13 mouse cellular contexts compared by ENCODE assay signal in genomic region chr15:62118997-62119396, GRCm38 (mm10).
DNase-seq lines count a peak whose midpoint lies in the region; ATAC-seq lines count a peak whose summit lies in the region.
"Had no signal": no experiment of that assay in that cellular context is flagged by ENCODE, and none has a peak within 500 bp of the region (broad histone marks: within the 10 kb centered on the region; RNA-seq: fewer than 3 reads in every experiment).

No protein-coding gene starts in this region.

- DNase-seq in heart, postnatal 14 days: no peak
- no peak for DNase-seq in liver, embryonic 11.5 days (ENCODE audit: low spot score)
- DNase-seq: adrenal gland, postnatal 14 days; cerebellum, adult 11-12 months; thymus, postnatal 36 days had no signal

- no peak overlapping the region for H3K4me3 ChIP-seq in heart, embryonic 12.5 days
- no peak overlapping the region for H3K4me3 ChIP-seq in liver, embryonic 12.5 days
- H3K4me3 ChIP-seq in liver, embryonic 11.5 days (ENCODE audit: low read depth, low read length): no peak overlapping the region
- H3K4me3 ChIP-seq in intestine, embryonic 15.5 days (replicated peaks): no peak overlapping the region
- no peak overlapping the region for H3K4me3 ChIP-seq in stomach, embryonic 16.5 days (replicated peaks; ENCODE audit: low read length)
- H3K4me3 ChIP-seq: megakaryocyte, embryonic 14.5 days had no signal

- H3K27me3 ChIP-seq in heart, embryonic 12.5 days (replicated peaks): no peaks in the 10 kb centered on the region
- no peaks in the 10 kb centered on the region for H3K27me3 ChIP-seq in liver, embryonic 12.5 days (replicated peaks)
- H3K27me3 ChIP-seq in liver, embryonic 11.5 days (replicated peaks; ENCODE audit: control insufficient read depth, insufficient read depth, low read length): no peaks in the 10 kb centered on the region
- H3K27me3 ChIP-seq in intestine, embryonic 15.5 days (replicated peaks): no peaks in the 10 kb centered on the region
- H3K27me3 ChIP-seq in stomach, embryonic 16.5 days (ENCODE audit: control insufficient read depth, insufficient read depth, low read length): no peaks in the 10 kb centered on the region
- H3K27me3 ChIP-seq: megakaryocyte, embryonic 14.5 days had no signal

- peaks cover 33% of the 10 kb centered on the region for H3K4me1 ChIP-seq in heart, embryonic 12.5 days (replicated peaks)
- H3K4me1 ChIP-seq in liver, embryonic 12.5 days: peaks cover 100% of the 10 kb centered on the region
- peaks cover 62% of the 10 kb centered on the region for H3K4me1 ChIP-seq in liver, embryonic 11.5 days (replicated peaks; ENCODE audit: control insufficient read depth, insufficient read depth, low read length)
- H3K4me1 ChIP-seq in intestine, embryonic 15.5 days (replicated peaks): peaks cover 23% of the 10 kb centered on the region
- peaks cover 7% of the 10 kb centered on the region; the same call in 1 of the 2 replicates for H3K4me1 ChIP-seq in stomach, embryonic 16.5 days (ENCODE audit: control insufficient read depth, insufficient read depth, low read length)

- no peak overlapping the region for H3K27ac ChIP-seq in heart, embryonic 12.5 days (ENCODE audit: poor library complexity, severe bottlenecking)
- peak overlapping the region; percentile 30; the same call in 1 of the 2 replicates for H3K27ac ChIP-seq in liver, embryonic 12.5 days
- H3K27ac ChIP-seq in liver, embryonic 11.5 days (ENCODE audit: low read depth, low read length): no peak overlapping the region
- no peak overlapping the region for H3K27ac ChIP-seq in intestine, embryonic 15.5 days
- H3K27ac ChIP-seq in stomach, embryonic 16.5 days (ENCODE audit: low read length): no peak overlapping the region
- H3K27ac ChIP-seq: hindbrain, embryonic 14.5 days had no signal

- ATAC-seq in heart, embryonic 12.5 days (ENCODE audit: insufficient number of reproducible peaks, low FRiP score): 0 out of 2 replicates have a peak, but pooled peaks have one; percentile 20
- no peak for ATAC-seq in liver, embryonic 12.5 days
- no peak for ATAC-seq in liver, embryonic 11.5 days (replicated peaks; ENCODE audit: low FRiP score)
- peak; percentile 39 for ATAC-seq in intestine, embryonic 15.5 days
- peak; percentile 68; the same call in 1 of the 2 replicates for ATAC-seq in stomach, embryonic 16.5 days (ENCODE audit: insufficient read depth, low FRiP score)
- no peak for ATAC-seq in cerebellum, adult (ENCODE audit: insufficient number of reproducible peaks, low FRiP score, low TSS enrichment)
- no peak for ATAC-seq in CD4-positive, CD25-positive, alpha-beta regulatory T cell, adult 4 months

- no peaks in the 10 kb centered on the region for H3K9me3 ChIP-seq in heart, embryonic 12.5 days (replicated peaks)
- no peaks in the 10 kb centered on the region for H3K9me3 ChIP-seq in liver, embryonic 12.5 days (replicated peaks)
- no peaks in the 10 kb centered on the region for H3K9me3 ChIP-seq in liver, embryonic 11.5 days (ENCODE audit: control insufficient read depth, low read length)
- no peaks in the 10 kb centered on the region for H3K9me3 ChIP-seq in intestine, embryonic 15.5 days
- H3K9me3 ChIP-seq in stomach, embryonic 16.5 days (replicated peaks; ENCODE audit: control insufficient read depth, low read length): no peaks in the 10 kb centered on the region
- H3K9me3 ChIP-seq: megakaryocyte, embryonic 14.5 days had no signal

- no peaks in the 10 kb centered on the region for H3K36me3 ChIP-seq in heart, embryonic 12.5 days
- no peaks in the 10 kb centered on the region for H3K36me3 ChIP-seq in liver, embryonic 12.5 days
- no peaks in the 10 kb centered on the region for H3K36me3 ChIP-seq in liver, embryonic 11.5 days (ENCODE audit: control insufficient read depth, insufficient read depth, low read length)
- no peaks in the 10 kb centered on the region for H3K36me3 ChIP-seq in intestine, embryonic 15.5 days
- no peaks in the 10 kb centered on the region for H3K36me3 ChIP-seq in stomach, embryonic 16.5 days (ENCODE audit: control insufficient read depth, insufficient read depth, low read length)

- intact Hi-C loops in heart, postnatal 14 days (cut with DNase I): no loop called here

- H3K4me2 ChIP-seq in heart, embryonic 12.5 days: no peak overlapping the region
- H3K4me2 ChIP-seq in liver, embryonic 12.5 days: no peak overlapping the region
- no peak overlapping the region for H3K4me2 ChIP-seq in liver, embryonic 11.5 days
- no peak overlapping the region for H3K4me2 ChIP-seq in intestine, embryonic 15.5 days (replicated peaks)
- H3K4me2 ChIP-seq in stomach, embryonic 16.5 days (ENCODE audit: low read depth, low read length): no peak overlapping the region
- H3K4me2 ChIP-seq: hindbrain, embryonic 14.5 days had no signal

- 29% methylated on average over 10 of the region's 10 CpGs for WGBS in heart, embryonic 12.5 days
- 64% methylated on average over 10 of the region's 10 CpGs for WGBS in liver, embryonic 12.5 days (ENCODE audit: insufficient replicate concordance)
- 63% methylated on average over 10 of the region's 10 CpGs for WGBS in liver, embryonic 11.5 days
- 48% methylated on average over 10 of the region's 10 CpGs for whole genome bisulfite sequencing in intestine, embryonic 15.5 days
- 44% methylated on average over 10 of the region's 10 CpGs for WGBS in stomach, embryonic 16.5 days

- H3K9ac ChIP-seq in heart, embryonic 12.5 days: no peak overlapping the region
- no peak overlapping the region for H3K9ac ChIP-seq in liver, embryonic 12.5 days
- no peak overlapping the region for H3K9ac ChIP-seq in liver, embryonic 11.5 days (ENCODE audit: low read depth, low read length)
- no peak overlapping the region for H3K9ac ChIP-seq in intestine, embryonic 15.5 days
- no peak overlapping the region for H3K9ac ChIP-seq in stomach, embryonic 16.5 days (ENCODE audit: low read length)
- H3K9ac ChIP-seq: hindbrain, embryonic 14.5 days had no signal

Comparison
In these comparisons a context has a peak if more than half of its experiments do, and no peak if none do; other contexts are left out.
1. ATAC-seq: peak in heart, embryonic 12.5 days (single experiment), intestine, embryonic 15.5 days (single experiment) and stomach, embryonic 16.5 days (single experiment); none in liver, embryonic 12.5 days (single experiment), liver, embryonic 11.5 days (single experiment), cerebellum, adult (single experiment) and CD4-positive, CD25-positive, alpha-beta regulatory T cell, adult 4 months (single experiment).